Mouse (Mus musculus): Measurements from ENCODE around the gene Nav2. TPM values are rescaled to one million over a fixed set of nuclear protein-coding genes. Genes with fewer than 3 reads are reported as not detected.

Nav2 gene
- total RNA-seq, 2 experiments from 2014 or later = 26.1 to 38.7 TPM

GRCm38 (mm10) chr7:49407688-49408087, 499.2 kb downstream of the Nav2 start:
- ATAC-seq (replicated peaks; ENCODE audit: poor library complexity, severe bottlenecking) = no peak

GRCm38 (mm10) chr7:49408625-49409024, 500.1 kb downstream of the Nav2 start:
- ATAC-seq (replicated peaks; ENCODE audit: poor library complexity, severe bottlenecking) = no peak

DNA sequence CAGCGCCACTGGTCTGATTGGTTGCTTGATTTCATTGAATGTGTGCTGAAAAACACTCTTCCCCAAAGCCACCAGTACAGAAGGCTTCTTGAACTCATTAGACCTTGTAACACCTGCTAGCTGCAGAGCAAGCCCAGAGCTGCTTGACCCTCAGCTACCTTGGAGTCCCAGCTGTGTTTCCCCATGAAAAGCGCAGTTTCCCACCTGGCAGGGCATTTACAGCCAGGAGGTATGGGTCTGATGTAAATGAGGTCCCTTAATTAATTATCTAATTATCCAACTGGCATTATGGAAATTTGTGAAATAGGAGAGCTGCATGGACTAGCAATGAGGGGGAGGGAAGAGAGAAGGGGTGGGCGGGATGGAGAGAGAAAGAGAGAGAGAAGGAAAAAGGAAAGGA, 500.7 kb downstream of the Nav2 start:
- no peak for ATAC-seq (replicated peaks; ENCODE audit: poor library complexity, severe bottlenecking)

DNA sequence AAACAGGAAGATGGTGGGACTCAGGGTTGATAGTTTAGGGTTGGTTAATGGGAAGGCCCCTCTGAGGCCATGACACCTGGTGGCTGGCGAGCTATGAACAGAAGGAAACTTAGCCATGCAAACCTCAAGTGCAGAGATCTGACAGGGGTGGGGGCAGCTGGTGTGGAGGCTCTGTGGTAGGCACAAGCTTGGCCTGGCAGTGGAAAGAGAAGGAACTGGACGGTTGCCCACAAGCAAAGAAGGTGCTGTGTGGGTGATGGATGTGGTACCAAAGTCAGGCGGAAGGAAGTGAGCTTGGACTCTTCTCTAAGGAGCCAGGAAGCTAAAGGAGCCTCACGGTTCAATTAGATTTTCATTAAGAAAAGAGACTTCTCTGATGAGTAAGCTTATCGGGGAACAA, 501.7 kb downstream of the Nav2 start:
- ATAC-seq (replicated peaks; ENCODE audit: poor library complexity, severe bottlenecking) = no peak

DNA sequence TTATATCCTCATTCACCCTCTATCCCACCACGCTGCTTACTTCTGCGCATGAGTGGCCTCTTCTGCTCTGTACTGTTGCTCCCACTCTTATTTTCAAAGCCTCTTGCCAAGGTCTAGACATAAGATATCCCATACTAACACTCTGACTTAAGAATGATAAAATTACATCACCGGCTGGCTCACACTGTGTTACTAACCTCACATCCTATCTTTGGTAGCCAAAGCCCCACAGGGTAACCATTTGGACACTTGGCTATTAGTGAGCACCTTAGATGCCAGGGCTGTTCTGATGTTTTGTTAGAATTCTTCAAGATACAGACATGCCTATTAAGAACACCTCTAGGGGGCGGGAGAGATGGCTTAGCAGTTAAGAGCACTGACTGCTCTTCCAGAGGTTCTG, 502.4 kb downstream of the Nav2 start:
- ATAC-seq (replicated peaks; ENCODE audit: poor library complexity, severe bottlenecking) = no peak

DNA sequence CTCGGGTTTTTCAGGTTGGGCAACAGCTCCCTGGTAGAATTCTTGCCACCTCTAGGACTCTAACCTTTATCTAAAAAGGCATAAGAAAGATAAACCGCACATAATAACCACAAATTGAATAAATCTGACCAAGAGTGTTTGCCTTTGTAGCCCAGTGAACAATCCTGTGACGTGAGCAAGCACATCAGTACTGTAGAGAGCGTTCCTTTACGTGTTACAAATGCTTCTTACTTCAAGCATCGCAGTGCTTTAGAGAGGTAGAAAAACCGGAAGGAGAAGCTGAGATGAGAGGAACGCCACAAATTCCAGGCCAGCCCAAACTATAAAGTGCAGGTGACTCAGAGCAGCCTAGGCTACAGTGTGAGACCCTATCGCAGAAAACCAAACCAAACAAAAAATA, 503.3 kb downstream of the Nav2 start:
- no peak for ATAC-seq (replicated peaks; ENCODE audit: poor library complexity, severe bottlenecking)

DNA sequence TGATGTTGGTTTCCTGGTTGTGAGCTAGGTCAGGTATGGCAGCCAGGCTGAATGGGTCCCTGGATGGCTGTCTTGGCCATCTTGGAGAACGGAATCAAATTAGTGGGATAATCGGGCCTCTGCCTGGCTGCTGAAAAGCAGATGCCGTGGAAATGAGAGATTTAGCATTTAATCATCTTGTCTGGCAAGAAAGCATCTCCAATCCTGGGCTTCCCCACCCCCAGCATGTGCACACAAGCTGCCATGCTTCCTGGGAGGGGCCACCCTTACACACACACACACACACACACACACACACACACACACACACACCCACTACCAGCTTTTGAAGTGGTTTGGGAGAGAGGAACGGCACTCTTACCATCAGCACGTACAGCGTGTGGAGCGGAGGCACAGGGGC, 506.6 kb downstream of the Nav2 start:
- no peak for ATAC-seq (replicated peaks; ENCODE audit: poor library complexity, severe bottlenecking)

GRCm38 (mm10) chr7:49415716-49416115, 507.2 kb downstream of the Nav2 start:
- ATAC-seq (replicated peaks; ENCODE audit: poor library complexity, severe bottlenecking) = no peak

DNA sequence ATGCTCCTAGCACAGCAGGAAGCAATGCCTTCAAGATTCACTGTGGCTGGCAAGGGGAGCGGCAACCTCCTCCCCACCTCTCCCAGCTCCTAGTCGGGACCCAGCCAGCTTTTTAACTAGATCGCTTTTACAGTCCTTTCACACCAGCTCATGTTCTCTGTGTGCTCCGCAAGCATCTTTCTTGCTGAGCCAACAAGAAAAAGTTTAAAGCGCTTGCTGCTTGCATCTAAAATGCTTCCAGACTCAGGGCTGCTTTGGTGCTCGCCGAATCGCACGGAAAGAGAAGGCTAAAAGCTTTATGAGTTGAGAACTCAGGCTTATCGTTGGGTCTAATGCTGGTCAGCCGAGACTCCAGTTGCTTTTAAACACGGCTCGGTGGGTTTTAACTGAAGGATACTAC, 510.3 kb downstream of the Nav2 start:
- no peak for ATAC-seq (replicated peaks; ENCODE audit: poor library complexity, severe bottlenecking)

DNA sequence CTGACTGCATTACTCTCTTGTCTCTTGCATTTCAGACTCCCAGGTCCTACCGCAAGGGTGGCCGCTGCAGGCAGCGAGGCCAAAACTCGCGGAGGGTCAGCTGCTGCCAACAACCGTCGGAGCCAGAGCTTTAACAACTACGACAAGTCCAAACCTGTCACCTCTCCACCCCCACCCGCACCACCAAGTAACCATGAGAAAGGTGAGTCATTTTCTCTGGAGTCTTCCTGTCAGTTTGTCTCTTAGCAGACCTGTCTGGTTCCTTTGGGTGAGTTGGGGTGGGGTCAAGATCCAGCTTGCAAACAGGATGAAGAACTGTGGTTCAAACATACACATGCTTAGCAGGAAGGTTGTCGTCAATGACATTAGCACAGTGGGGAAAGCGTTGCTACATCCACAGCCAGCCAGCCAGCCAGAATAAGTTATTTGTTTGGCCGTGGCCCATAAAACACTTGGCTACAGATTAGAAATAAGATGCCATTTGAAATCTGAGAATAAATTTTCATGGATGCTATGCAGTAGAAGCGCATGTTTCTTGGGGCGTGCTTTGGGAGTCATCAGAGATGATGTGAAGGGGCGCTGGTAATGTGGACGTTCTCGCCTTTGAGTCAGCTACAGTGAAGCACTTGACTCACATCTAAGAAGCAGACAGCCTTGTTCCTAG, 511.8 kb downstream of the Nav2 start:
- ATAC-seq (replicated peaks; ENCODE audit: poor library complexity, severe bottlenecking) = no peak

DNA sequence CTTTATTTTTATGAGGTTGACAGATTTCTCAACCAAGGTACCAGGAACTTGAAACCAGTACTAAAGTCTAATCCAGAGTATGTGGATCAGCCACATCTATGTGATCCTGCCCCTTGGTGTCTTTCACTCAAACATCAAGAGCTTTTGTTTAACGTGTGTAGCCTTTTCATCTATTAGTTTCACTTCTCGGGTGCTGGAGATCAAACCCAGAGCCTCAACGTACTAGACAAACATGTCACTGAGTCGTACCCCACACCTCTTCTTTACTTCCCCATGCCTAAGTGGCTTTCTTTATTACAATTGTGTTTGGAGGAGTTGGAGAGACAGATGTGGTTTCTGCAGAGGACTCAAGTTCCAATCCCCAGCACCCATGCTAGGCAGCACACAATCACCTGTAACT, 512.7 kb downstream of the Nav2 start:
- ATAC-seq (replicated peaks; ENCODE audit: poor library complexity, severe bottlenecking) = no peak

DNA sequence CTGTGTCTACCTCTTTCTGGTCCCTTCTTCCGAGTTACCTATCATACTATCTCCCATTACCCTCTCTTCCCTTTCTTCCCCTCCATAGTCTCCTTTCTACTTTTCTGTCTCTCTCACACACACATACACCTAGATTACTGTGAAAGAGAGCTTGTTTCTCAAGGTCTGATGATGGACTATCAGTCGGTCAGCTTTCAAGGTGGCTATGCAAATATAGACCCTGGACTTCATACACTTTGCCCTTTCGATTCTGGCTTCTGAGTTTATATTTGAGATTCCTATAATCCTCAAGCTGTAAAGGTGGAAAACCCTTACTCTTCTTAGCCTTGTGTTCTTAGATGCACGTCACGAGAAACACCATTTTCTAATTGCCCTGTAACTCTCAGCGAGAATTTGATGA, 515.4 kb downstream of the Nav2 start:
- no peak for ATAC-seq (replicated peaks; ENCODE audit: poor library complexity, severe bottlenecking)

DNA sequence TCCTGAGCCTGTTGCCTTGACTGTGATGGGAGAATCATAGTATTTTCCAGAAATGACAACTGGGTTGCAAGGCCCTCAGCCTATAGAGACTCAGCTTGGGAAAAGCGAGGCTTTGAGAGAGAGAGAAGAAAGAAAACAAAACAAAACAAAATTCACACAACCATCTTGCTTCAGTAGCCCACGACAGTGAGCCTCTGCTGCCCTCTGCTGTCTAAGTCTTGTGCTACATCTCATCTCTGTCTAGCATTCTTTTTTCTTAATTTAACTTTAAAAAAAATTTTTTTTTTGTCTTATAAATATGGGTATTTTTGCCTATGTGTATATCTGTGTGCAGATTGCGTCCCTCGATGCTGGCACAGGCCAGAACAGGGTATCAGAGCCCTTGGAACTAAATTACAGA, 517.5 kb downstream of the Nav2 start:
- ATAC-seq (replicated peaks; ENCODE audit: poor library complexity, severe bottlenecking) = peak; percentile 54

DNA sequence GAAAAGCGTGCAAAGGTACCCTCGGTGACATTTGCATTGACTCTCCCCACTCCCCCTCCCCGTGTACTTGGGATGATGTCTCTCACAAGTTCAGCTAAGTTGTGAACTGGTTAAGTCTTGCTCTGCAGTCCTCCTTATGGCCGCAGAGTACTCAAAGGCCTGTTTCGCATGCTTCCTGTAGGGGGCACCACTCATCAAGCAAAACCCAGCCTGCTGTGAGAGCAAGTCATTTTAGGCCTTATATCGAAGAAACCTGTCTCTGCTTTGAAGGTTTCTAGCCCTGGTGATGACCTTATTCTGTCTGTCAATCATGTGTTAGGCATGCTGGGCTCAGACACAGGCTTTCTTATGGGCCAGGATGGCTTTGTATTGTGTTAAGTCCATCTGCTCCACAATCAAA, 519.3 kb downstream of the Nav2 start:
- peak; percentile 73 for ATAC-seq (replicated peaks; ENCODE audit: poor library complexity, severe bottlenecking)

DNA sequence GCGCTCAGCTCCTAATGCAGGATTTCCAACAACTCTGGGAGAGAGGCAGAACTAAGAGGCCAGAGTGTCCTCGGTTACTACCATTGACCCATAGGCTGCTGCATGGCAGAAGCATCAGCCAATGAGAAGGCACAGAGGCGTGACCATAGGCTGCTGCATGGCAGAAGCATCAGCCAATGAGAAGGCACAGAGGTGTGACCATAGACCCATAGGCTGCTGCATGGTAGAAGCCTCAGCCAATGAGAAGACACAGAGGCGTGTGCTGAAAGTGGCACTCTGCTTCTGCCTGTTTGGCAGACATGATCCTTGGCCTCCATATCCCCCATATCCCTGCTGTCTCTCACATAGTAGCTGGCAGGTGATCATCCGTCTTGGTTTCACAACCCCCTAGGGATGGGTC, 520.4 kb downstream of the Nav2 start:
- ATAC-seq (replicated peaks; ENCODE audit: poor library complexity, severe bottlenecking) = peak; percentile 70

DNA sequence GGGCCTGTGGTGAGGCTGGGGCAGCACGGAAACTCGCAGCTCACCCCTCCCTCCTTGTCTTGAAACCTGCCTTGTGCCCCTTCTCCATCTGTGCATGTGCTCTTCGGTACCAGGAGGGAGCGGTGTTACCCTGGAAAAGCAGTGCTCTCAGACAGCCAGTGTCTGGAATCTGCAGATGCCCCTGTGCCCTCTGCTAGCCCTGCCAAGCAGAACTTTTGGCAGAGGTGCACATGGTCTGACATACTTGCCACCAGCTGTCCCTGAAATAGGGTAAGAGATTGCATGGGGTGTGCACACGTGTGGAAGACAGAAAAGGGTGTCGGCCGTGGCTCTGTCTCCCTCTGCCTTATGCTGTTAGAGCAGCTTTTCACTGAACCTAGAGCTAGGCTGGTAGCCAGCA, 522.3 kb downstream of the Nav2 start:
- ATAC-seq (replicated peaks; ENCODE audit: poor library complexity, severe bottlenecking) = no peak

DNA sequence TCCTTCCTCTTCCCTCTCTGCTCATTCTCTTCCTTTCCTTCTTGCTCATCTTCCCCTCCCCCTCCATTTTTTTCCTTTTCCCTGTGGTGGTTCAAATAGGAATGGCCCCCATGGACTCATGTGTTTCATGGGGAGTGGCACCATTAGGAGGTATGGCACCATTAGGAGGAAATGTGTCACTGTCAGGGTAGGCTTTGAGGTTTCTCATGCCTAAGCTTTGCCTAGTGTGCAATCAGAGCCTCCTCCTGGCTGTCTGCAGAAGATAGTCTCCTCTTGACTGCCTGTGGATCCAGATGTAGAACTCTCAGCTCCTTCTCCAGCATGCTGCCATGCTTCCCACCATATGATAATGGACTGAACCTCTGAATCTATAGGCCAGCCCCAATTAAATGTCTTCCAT, 525.4 kb downstream of the Nav2 start:
- ATAC-seq (replicated peaks; ENCODE audit: poor library complexity, severe bottlenecking) = peak; percentile 41; the same call in 1 of the 2 replicates

GRCm38 (mm10) chr7:49436492-49436891, 528.0 kb downstream of the Nav2 start:
- ATAC-seq (replicated peaks; ENCODE audit: poor library complexity, severe bottlenecking) = no peak

GRCm38 (mm10) chr7:49437901-49438300, 529.4 kb downstream of the Nav2 start:
- ATAC-seq (replicated peaks; ENCODE audit: poor library complexity, severe bottlenecking) = no peak

GRCm38 (mm10) chr7:49439136-49439535, 530.6 kb downstream of the Nav2 start:
- ATAC-seq (replicated peaks; ENCODE audit: poor library complexity, severe bottlenecking) = peak; percentile 90

DNA sequence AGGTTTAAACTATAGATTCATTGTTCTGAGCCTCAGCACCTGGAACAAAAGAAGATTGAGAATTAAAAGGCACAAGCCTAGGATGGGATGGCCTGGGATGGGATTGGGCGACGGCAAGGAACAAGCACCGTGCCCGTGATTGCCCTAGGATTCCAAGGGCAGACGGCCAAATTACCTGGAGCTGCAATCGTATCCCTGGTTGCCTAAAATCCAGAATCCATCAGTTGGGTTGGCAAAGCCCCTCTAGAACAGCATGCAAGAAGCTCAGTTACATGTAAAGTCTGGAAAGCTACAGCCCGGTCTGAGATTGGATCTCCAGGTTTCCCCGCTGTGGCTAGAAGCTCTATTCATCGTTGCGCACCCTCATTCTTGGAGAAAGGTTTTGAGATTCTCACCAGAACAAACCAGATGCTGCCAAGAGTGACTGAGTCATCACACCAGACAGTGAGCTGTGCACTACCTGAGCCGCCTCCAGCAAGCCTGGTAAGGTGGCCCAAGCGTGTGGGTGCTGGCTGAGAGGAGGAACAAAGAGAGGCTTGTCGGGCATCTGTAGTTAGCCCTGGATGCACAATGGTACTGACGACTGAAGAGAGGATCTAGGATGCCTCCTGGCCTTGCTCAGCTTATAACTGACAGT, 531.9 kb downstream of the Nav2 start:
- ATAC-seq (replicated peaks; ENCODE audit: poor library complexity, severe bottlenecking) = no peak

- no peak for ATAC-seq (replicated peaks; ENCODE audit: poor library complexity, severe bottlenecking)
Observed at GRCm38 (mm10) chr7:49442174-49442573, 533.7 kb downstream of the Nav2 start.

Measured in granulocyte monocyte progenitor cell, adult 5-6 weeks (primary cell).